Mouse (Mus musculus) forebrain, embryonic 14.5 days (tissue): Measurements from ENCODE around the gene Tmem88b. TPM values are rescaled to one million over a fixed set of nuclear protein-coding genes. Genes with fewer than 3 reads are reported as not detected.
A peak's percentile ranks its signal among the peaks of the same experiment; 100 is the strongest.

ENCODE experiments used
- ATAC-seq: fragments of 200-750 bp; cut with Nextera tagmentation; 2 replicates; pipeline ENCODE4 v1.8.0; 2017; ENCODE audit warnings: mild to moderate bottlenecking, moderate library complexity
- DNase-seq: peaks from one replicate; pipeline ENCODE4 v3.0.0-alpha.2; 2015; ENCODE audit warnings: low spot score
- H3K27ac ChIP-seq: fragments of 300-500 bp; sonication (generic); 2 replicates; pipeline ENCODE4 v1.5.1; 2014; ENCODE audit warnings: low read depth, mild to moderate bottlenecking, control low read depth, low read length, moderate library complexity
- H3K27me3 ChIP-seq: fragments of 300-500 bp; sonication (generic); replicated peaks from 2 replicates; pipeline ENCODE4 v1.6.1; 2014; ENCODE audit warnings: low read length, control low read depth, mixed read lengths; ENCODE audit not compliant: control insufficient read depth, insufficient read depth
- H3K36me3 ChIP-seq: fragments of 300-500 bp; sonication (generic); 2 replicates; pipeline ENCODE4 v1.6.1; 2014; ENCODE audit warnings: low read length, control low read depth; ENCODE audit not compliant: control insufficient read depth, insufficient read depth
- H3K4me1 ChIP-seq: fragments of 300-500 bp; sonication (generic); 2 replicates; pipeline ENCODE4 v1.6.1; 2014; ENCODE audit warnings: antibody characterized with exemption, low read length, control low read depth; ENCODE audit not compliant: control insufficient read depth, insufficient read depth
- H3K4me2 ChIP-seq: fragments of 300-500 bp; sonication (generic); 2 replicates; pipeline ENCODE4 v1.6.1; 2014; ENCODE audit warnings: mild to moderate bottlenecking, control low read depth, low read length
- H3K4me3 ChIP-seq: fragments of 300-500 bp; sonication (generic); 2 replicates; pipeline ENCODE4 v1.5.1; 2014; ENCODE audit warnings: low read depth, low read length, control low read depth
- H3K9ac ChIP-seq: fragments of 300-500 bp; sonication (generic); 2 replicates; pipeline ENCODE4 v1.6.1; 2014; ENCODE audit warnings: mild to moderate bottlenecking, low read length, control low read depth, moderate library complexity
- H3K9me3 ChIP-seq: fragments of 300-500 bp; sonication (generic); replicated peaks from 2 replicates; pipeline ENCODE4 v1.6.1; 2016; ENCODE audit warnings: low read length, control low read depth, mixed read lengths; ENCODE audit not compliant: control insufficient read depth
- WGBS: fragments of 180-500 bp; shearing (Covaris S2); extraction: QIAGEN DNeasy Blood & Tissue Kit; methylation state at CpG from one replicate; pipeline ENCODE4 v1.1.7; 2014; 5-methylcytosine and 5-hydroxymethylcytosine counted together
- polyA plus RNA-seq: library from polyadenylated mRNA; unstranded; fragments of >200 nt; fragmentation: Nextera tagmentation; extraction: Ambion mirVana; gene quantifications from 2 replicates; pipeline ENCODE4 v1.2.1, GENCODE M21; 2014

Gene Tmem88b
- polyA plus RNA-seq, result 0.12 and 0.25 TPM in 2 replicates

DNA sequence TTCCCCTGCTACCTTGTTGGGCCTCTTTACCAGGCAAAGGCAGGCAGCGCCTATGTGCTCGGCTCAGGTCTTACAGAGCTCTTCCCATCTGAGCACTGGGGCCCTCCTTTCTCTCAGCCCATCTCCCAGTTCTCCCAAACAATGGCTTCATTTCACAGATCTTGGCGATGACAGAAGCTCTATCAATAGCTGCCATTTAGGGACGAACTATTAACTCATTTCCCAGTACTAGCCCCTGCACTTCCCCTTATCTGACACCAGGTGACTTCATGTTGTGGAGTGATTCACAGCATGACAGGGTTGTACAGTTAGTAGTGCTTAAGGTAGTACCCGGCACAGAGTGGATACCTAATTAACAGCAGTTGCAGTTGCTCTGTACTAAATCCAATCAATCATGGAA, at the start of gene Tmem88b:
Gene Tmem88b (minus strand): TSS at position 56 of the 400 bp plus-strand sequence.
- no peaks in the 10 kb centered on the region for H3K36me3 ChIP-seq
- peak within 1 kb of the TSS; percentile 82 for H3K9ac ChIP-seq
- no peaks in the 10 kb centered on the region for H3K9me3 ChIP-seq
- H3K4me2 ChIP-seq, result peak within 1 kb of the TSS; percentile 64
- DNase-seq (no peak), ATAC-seq (no peak)
- WGBS, result 62% methylated on average over 5 of the region's 5 CpGs
- peak within 1 kb of the TSS; percentile 79; the same call in 1 of the 2 replicates for H3K27ac ChIP-seq
- H3K4me1 ChIP-seq, result 0 out of 2 replicates have a peak, but pooled peaks cover 3% of the 10 kb centered on the region
- H3K27me3 ChIP-seq, result no peaks in the 10 kb centered on the region
- peak within 1 kb of the TSS; percentile 57 for H3K4me3 ChIP-seq

DNA sequence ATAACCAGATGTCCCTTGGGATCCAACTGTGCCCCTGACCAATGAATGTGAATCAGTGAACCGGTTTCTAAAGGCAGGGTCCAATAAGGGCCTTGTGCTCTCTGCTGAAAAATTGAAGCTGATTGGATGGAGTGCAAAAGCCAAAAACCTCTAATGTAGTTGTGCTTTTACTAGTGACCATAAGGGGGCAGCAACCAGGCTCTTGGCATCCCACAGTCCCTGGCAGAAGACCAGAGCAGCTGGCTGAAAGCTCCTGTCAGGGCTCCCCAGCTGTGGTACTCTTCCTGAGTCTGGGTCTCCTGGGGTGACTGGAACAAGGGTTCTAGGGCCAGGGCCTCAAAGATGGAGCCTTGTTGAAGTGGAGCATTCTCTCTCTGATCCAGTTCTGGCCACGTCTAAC, 48.2 kb upstream of the Tmem88b start:
- H3K4me3 ChIP-seq, result no peak overlapping the region
- ATAC-seq (0 out of 2 replicates have a peak, but pooled peaks have one; percentile 11), DNase-seq (peak; percentile 84)
- no peak overlapping the region for H3K9ac ChIP-seq
- H3K27ac ChIP-seq, result 0 out of 2 replicates have a peak overlapping the region, but pooled peaks have one; percentile 52
- H3K36me3 ChIP-seq, result peaks cover 18% of the 10 kb centered on the region
- no peaks in the 10 kb centered on the region for H3K9me3 ChIP-seq
- no peak overlapping the region for H3K4me2 ChIP-seq
- H3K27me3 ChIP-seq, result no peaks in the 10 kb centered on the region
- H3K4me1 ChIP-seq, result peaks cover 13% of the 10 kb centered on the region
- WGBS, result 47% methylated on average over 2 of the region's 2 CpGs

DNA sequence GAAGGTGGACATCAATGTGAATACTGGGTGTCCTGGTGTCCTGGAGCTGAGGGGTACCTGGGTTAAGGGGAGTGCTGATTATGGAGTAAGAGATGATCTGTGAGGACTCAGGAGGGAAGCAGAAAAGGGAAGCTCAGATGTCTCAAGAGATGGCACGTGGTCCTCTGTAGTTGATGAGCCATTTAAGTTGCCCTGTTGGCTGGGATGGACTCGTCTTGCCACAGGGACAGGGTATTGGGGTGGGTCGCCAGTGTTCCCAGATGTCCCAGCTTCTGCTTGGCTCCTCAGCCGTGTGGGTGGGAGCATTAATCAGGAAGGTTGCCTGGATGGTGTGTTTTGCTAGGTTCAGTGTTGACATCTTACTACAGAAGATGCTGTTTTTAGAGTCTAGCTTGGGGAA, 47.6 kb upstream of the Tmem88b start:
- 89% methylated on average over 4 of the region's 4 CpGs for WGBS
- Histone ChIP-seq H3K4me3 (no peak overlapping the region), H3K4me1 (peaks cover 13% of the 10 kb centered on the region), H3K9me3 (no peaks in the 10 kb centered on the region), H3K27me3 (no peaks in the 10 kb centered on the region), H3K9ac (no peak overlapping the region), H3K27ac (no peak overlapping the region), H3K36me3 (peaks cover 18% of the 10 kb centered on the region), H3K4me2 (no peak overlapping the region)
- no peak for ATAC-seq
- DNase-seq, result no peak

DNA sequence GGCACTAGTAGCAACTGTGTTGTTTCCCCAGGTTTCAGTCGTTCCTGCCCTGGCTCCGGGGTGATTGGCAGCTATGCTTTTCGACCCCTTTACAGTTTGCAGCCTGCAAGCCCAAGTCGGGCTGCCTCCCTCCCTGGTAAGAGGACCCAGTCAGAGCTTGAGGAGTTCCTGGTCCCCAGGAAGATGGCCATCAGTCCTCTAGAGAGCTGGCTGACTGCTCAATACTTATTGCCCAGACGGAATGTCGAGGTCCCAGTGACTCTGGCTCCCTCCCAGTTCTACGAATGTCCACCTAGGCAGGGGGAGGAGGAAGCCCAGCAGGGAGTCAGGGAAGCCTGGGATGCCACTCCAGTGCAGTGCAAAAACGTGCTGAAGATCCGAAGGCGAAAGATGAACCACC, 46.6 kb upstream of the Tmem88b start:
- WGBS, result 62% methylated on average over 10 of the region's 10 CpGs
- Histone ChIP-seq H3K4me3 (peak overlapping the region; percentile 80), H3K9ac (peak overlapping the region; percentile 90), H3K9me3 (no peaks in the 10 kb centered on the region), H3K36me3 (peaks cover 23% of the 10 kb centered on the region), H3K27me3 (no peaks in the 10 kb centered on the region), H3K27ac (no peak overlapping the region), H3K4me1 (peaks cover 13% of the 10 kb centered on the region), H3K4me2 (peak overlapping the region; percentile 98)
- DNase-seq (no peak), ATAC-seq (no peak)

DNA sequence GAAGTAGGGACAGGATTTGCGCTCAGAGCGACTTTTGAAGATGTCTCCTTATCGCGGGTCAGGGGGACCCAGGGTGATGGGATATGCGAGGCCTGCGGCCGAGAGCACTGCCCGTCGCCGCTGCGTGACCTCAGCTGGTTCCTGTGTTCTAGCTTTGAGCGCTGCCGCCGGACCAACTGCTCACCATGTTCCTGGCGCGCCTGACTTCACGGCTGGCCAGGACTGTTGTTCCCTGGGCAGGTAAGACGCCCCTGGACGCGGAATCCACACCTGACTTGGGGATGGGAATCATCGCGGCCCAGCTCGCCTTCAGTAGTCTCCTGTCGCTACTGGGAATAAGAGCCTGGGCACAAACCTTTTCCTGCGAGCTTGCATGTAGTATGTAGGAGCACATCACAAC, 46.2 kb upstream of the Tmem88b start:
- peak overlapping the region; percentile 98 for H3K4me2 ChIP-seq
- peak overlapping the region; percentile 89 for H3K27ac ChIP-seq
- peak overlapping the region; percentile 90 for H3K9ac ChIP-seq
- WGBS, result 1% methylated on average over 25 of the region's 25 CpGs
- no peak for DNase-seq
- no peaks in the 10 kb centered on the region for H3K27me3 ChIP-seq
- H3K36me3 ChIP-seq, result peaks cover 28% of the 10 kb centered on the region
- H3K9me3 ChIP-seq, result no peaks in the 10 kb centered on the region
- H3K4me3 ChIP-seq, result peak overlapping the region; percentile 80
- H3K4me1 ChIP-seq, result peaks cover 13% of the 10 kb centered on the region
- no peak; the same call in 1 of the 2 replicates for ATAC-seq

DNA sequence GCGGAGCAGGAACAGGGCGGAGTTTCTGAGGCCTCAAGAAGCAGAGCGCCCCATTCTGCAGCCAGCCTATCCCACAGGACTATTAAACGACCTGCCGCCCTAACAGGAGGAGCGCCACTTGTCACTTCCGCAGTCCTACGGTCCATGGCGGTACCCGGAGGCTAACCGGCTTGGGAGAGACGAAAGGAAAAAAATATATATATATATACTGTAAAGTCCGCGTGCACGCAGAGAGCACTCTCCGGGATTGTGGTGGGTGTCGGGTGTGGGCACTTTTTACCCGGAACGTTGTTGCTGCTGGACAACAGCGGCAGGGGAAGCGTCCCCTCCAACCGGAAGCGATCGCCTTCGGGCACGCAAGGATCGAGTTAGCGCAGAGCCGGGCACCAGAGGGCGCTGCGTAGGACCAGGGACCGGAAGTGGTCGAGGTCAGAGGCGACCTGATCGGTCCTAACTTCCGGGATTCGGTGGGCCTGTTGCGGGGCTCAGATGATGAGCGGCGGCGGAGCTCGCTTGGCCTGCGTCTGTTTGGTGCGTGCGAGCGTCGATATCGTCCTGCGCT, 45.6 kb upstream of the Tmem88b start, which contains the start of gene Aurkaip1:
Gene Aurkaip1 (plus strand): TSS at position 68 of the 562 bp plus-strand sequence.
- peak; percentile 97 for DNase-seq
- peak within 1 kb of the TSS; percentile 98 for H3K4me2 ChIP-seq
- peaks cover 13% of the 10 kb centered on the region for H3K4me1 ChIP-seq
- no peaks in the 10 kb centered on the region for H3K9me3 ChIP-seq
- peak within 1 kb of the TSS; percentile 90 for H3K9ac ChIP-seq
- WGBS, result under 1% methylated on average over 49 of the region's 49 CpGs
- H3K36me3 ChIP-seq, result peaks cover 32% of the 10 kb centered on the region
- peak; percentile 95 for ATAC-seq
- H3K27ac ChIP-seq, result peak within 1 kb of the TSS; percentile 89
- H3K4me3 ChIP-seq, result peak within 1 kb of the TSS; percentile 80
- H3K27me3 ChIP-seq, result no peaks in the 10 kb centered on the region

DNA sequence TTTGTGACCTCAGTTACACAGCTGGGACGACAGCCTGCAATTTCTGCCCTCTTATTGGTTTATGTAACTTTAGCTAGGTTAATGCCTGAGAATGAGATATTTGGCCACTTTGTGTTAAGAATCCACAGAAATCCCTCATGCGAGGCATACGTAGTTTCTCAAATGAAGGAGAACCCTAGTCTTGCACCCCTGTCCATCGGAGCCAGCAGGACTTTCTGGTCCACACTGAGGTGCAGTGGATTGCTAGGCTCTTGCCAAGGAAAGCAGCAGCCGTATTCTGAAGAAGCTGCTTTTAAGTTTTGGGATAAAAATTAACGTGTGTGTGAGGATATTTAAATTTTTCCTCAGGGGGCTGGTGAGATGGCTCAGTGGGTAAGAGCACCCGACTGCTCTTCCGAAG, 44.9 kb upstream of the Tmem88b start:
- Histone ChIP-seq H3K4me3 (peak overlapping the region; percentile 80), H3K36me3 (peaks cover 34% of the 10 kb centered on the region), H3K27me3 (no peaks in the 10 kb centered on the region), H3K27ac (no peak overlapping the region), H3K9me3 (no peaks in the 10 kb centered on the region), H3K9ac (peak overlapping the region; percentile 90), H3K4me2 (peak overlapping the region; percentile 98), H3K4me1 (peaks cover 13% of the 10 kb centered on the region)
- WGBS, result 61% methylated on average over 8 of the region's 8 CpGs
- DNase-seq (no peak), ATAC-seq (no peak)

DNA sequence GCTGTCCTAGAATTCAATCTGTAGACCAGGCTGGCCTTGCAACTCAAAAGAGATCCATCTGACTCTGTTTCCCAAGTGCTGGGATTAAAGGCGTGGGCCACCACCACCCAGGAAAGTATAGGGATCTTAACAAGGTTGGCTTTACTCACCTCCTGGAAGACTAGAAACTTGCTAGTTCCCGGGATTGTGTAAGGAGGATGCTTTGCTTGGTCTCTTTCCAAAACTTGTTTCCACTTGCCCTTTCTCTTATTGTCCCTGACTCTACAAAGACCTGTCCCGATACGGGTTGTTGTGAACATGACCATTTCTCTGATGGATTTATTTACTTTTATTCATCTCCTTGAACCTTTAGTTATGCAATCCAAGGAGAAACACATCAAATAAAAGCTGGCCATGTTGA, 44.2 kb upstream of the Tmem88b start:
- 93% methylated on average over 4 of the region's 4 CpGs for WGBS
- peaks cover 13% of the 10 kb centered on the region for H3K4me1 ChIP-seq

DNA sequence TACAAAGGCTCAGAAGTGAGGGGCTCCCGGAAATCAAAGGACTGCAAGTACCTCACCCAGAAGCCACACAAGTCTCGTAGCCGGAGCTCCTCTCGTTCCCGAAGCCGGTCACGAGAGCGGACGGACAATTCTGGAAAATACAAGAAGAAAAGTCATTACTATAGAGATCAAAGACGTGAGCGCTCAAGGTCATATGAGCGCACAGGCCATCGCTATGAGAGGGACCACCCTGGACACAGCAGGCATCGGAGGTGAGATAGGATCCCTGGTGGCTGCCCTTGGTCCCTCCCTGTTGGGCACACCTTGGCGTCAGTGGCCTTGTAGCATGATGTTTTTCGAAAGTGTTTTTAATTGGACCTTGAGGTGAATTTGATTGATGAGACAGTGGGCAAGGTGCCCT, 37.8 kb upstream of the Tmem88b start:
- WGBS, result 96% methylated on average over 16 of the region's 16 CpGs
- Histone ChIP-seq H3K4me2 (no peak overlapping the region), H3K4me3 (no peak overlapping the region), H3K9ac (no peak overlapping the region), H3K27me3 (no peaks in the 10 kb centered on the region), H3K27ac (no peak overlapping the region), H3K9me3 (no peaks in the 10 kb centered on the region), H3K4me1 (no peaks in the 10 kb centered on the region), H3K36me3 (peaks cover 85% of the 10 kb centered on the region)
- ATAC-seq, result no peak
- DNase-seq, result no peak

More for the DNA sequence above, 44.2 kb upstream of the Tmem88b start:
- Histone ChIP-seq H3K9me3 (no peaks in the 10 kb centered on the region), H3K27ac (no peak overlapping the region), H3K4me2 (no peak overlapping the region), H3K9ac (no peak overlapping the region), H3K36me3 (peaks cover 38% of the 10 kb centered on the region), H3K4me3 (no peak overlapping the region), H3K27me3 (no peaks in the 10 kb centered on the region)
- ATAC-seq, result no peak
- no peak for DNase-seq
